Mouse (Mus musculus): Measurements from ENCODE around the gene Gk5.
"Not testable (repeated sequence)": the region's sequence is repeated elsewhere in the genome, so short reads cannot be mapped to it uniquely, and the experiment has no call there.

Gene Gk5

DNA sequence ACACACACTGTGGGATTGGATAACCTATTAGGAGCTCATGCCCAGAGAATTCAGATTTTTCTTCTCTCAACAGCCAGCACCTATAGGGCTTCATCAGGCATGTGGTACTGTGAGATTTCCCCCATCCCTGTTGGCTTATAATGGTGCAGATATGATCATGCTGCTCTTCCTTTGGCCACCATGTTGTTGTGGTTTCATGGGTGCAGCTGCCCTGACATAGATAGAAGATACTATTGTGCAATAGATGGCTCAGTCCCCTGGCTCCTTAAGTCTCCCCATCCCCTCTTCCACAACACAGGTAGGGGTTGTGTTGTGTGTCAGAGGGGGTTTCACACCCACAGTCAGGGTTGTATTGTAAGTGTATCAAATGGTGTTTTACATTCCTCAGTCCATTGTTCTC is 25.7 kb downstream of the Gk5 start:
- DNase-seq (ENCODE audit: low spot score in 2 of 2) = no peak

- no peak for DNase-seq (ENCODE audit: low spot score in 2 of 2)
Observed at GRCm38 (mm10) chr9:96152801-96153200, 33.6 kb downstream of the Gk5 start.

DNA sequence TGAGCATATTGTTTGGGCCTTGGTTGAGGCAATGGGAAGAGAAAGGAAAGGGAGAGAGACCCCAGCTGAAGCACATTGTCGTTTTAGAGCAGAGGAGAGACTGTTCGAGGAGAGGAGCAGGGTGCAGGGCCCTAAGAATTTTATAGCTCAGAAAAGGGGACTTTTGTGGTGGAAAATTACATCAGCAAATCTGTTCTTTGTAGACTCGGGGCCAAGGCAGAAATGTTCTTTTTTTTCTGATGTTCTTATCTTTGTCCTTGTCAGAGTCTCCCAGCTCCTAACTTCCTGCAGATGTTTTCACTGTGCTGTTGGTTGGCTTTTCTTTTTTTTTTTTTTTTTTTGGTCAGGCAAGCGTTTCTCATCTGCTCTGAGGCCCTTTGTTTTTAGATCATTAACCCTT is 39.3 kb downstream of the Gk5 start:
- DNase-seq (ENCODE audit: low spot score in 2 of 2) = no peak

GRCm38 (mm10) chr9:96159047-96159446 is 39.9 kb downstream of the Gk5 start:
- no peak for DNase-seq (ENCODE audit: low spot score in 2 of 2)

DNA sequence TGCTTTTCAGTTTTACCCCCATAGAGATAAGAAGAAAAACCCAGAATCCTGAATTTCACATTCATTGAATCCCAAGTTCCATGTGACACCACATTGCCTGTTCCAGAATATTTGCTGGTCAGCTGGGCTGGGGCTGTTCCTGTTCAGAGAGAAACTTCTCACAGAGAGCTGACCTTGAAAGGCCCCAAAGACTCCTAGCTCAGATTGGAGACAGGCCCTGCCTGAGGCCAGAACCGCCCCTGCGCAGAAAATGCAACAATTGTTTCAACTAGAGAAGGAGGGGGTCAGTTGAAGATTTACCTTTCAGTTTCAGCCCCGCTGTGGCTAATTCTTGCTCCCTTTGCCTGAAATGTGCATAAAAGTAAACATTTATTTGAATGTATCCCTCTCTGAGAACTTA is 41.6 kb downstream of the Gk5 start:
- DNase-seq (ENCODE audit: low spot score in 2 of 2) = no peak

GRCm38 (mm10) chr9:96162421-96162820 is 43.3 kb downstream of the Gk5 start:
- no peak for DNase-seq (ENCODE audit: low spot score in 2 of 2)

- DNase-seq (ENCODE audit: low spot score in 2 of 2) = no peak
Observed at GRCm38 (mm10) chr9:96163443-96163842, 44.3 kb downstream of the Gk5 start.

DNA sequence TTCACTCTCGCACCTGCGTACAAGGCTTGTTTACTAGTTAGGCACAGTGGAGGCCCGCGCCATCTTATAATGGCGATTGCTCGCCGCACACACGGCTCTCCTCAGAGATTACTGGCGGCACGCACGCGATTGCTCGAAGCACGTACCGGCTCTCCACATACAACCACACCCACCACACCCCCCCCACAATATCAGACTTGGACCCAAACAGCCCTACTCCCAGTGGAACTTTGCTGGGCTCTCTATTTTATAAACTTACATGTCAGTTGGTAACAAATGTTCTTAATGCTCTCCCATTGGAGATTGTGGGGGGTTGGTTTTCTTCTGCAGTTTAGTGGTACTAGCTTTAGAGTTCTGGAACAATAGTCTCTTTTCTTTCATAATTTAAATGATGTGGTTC is 44.8 kb downstream of the Gk5 start:
- not testable (repeated sequence) for DNase-seq (ENCODE audit: low spot score in 2 of 2)

DNA sequence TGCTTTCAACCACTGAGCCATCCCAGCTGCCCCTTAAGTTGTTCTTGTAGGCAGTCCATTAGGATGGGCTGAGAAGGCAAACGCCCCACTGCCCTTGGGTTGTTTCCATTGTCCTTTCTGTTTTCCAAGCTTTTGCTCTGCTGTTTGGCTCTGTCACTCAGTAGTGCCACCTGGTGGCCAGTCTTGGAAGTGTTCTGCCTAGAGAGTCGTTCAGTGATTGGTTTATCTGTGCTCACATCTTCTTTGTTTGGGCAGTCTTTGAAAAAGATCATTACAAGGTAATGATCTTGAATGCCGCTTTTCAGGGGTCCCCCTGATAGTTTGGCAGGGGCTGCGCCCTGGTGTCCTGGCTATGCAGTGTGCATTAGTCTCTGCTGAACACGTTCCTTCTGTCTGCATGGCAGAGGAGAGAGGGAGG is 48.0 kb downstream of the Gk5 start:
- peak in 1 of 2 experiments; percentile 32 for DNase-seq (ENCODE audit: low spot score in 2 of 2)

- no peak for DNase-seq (ENCODE audit: low spot score in 2 of 2)
Observed at GRCm38 (mm10) chr9:96170600-96170999, 51.4 kb downstream of the Gk5 start.

- no peak for DNase-seq (ENCODE audit: low spot score in 2 of 2)
Observed at GRCm38 (mm10) chr9:96184909-96185308, 65.7 kb downstream of the Gk5 start.

DNA sequence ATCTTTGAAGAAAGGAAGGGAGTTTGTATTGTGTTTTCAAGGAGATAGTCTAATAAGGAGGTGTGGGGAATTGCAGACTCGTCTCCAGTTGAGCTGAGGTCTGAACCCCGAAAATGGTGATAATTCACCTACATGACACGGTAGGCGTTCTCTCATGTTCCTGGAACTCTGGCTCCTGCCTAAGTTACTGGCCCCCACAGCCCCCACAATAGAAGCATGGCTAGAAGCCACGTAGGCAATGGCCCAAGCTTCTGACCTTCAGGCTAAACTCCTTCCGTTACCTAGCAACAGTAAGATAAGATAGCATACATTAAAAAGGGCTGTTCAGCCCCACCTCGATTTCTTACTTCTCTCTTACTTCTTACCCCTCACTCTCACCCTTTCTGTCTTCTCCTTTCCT is 67.5 kb downstream of the Gk5 start:
- DNase-seq (ENCODE audit: low spot score in 2 of 2) = no peak

DNA sequence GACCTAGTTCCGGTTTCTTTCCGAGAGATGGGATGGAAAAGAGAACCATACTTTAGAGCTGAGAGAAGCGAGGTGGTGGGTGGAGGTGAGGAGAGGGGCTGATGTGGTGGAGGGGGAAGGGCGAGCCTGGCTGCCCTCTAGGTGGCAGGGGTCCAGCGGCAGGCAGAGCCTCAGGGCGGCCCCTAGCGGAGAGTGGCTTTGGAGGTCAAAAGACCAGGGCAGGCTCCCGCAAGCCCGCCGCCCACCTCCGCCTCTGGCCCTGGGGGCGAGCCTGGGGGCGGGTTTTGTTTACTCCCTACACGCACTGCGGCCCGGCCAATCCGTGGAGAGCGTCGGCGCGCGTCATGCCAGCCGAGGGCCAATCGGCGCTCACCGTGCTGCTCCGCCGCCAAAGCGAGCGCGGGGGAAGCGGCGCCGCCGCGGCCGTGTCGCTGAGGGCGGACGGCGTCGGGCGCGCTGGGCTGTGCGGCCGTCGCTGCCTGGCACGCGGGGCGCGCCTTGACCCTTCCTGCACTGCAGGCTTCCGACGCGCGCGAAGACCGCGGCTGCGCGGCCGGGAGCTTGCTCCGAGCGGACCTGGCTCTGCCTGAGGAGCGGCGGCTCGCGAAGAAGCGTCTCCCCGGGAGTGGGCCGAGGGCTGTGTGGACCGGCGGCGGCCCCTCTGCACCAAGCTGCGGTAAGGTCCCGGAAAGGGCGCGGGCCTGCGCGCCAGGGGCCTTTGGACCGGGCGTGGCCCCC is 76.9 kb downstream of the Gk5 start, which contains the start of gene Tfdp2:
Gene Tfdp2 (plus strand): TSS at position 391 of the 738 bp plus-strand sequence.
- DNase-seq (ENCODE audit: low spot score in 2 of 2) = peak; percentile 74 to 80

DNA sequence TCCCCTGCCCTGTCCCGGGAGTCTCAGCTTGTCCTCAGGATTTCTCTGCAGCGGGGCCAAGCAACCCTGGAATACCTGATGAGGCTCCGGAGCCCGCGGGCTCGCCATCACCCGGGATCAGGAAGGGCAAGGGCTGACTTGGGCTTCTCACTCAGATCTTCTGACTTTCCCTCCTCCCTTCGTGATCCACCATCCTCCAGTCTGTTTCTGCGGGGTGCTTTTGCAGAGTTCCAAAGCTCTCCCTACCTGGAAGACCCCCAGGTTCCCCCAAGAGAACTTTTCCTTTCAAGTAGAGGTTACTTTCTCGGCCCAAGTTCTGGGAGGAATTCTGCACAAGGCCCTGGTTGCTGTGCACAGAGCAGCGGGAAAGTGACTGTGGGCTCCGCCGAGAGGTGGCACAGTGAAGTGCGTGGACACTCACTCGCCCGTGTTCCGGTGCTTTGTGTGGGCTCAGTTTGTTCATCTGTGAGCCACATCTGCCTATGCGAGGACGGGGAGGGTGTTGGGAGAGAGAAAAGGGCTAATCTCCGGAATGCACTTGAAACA is 77.5 kb downstream of the Gk5 start:
- DNase-seq (ENCODE audit: low spot score in 2 of 2) = peak; percentile 17 to 39

DNA sequence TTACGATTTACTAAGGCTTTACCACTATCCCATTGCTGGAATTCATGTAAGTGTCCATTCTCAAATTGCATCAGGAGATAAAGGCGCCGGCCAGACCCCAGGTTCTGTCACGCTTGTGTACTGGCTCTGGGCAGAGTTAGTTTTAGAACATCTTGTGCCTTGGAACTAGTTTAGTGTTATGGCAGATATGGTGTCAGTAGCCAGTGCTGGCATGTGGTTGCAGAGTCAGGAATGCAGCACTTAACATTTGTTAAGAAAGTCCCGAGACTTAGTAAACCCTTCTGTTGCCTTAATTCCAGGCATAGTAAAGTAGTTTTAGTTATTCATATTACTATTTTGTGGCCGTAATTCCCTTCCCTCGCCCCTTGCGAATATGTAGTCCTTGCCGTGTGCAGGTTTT is 78.6 kb downstream of the Gk5 start:
- no peak for DNase-seq (ENCODE audit: low spot score in 2 of 2)

GRCm38 (mm10) chr9:96203663-96204062 is 84.5 kb downstream of the Gk5 start:
- no peak for DNase-seq (ENCODE audit: low spot score in 2 of 2)

DNA sequence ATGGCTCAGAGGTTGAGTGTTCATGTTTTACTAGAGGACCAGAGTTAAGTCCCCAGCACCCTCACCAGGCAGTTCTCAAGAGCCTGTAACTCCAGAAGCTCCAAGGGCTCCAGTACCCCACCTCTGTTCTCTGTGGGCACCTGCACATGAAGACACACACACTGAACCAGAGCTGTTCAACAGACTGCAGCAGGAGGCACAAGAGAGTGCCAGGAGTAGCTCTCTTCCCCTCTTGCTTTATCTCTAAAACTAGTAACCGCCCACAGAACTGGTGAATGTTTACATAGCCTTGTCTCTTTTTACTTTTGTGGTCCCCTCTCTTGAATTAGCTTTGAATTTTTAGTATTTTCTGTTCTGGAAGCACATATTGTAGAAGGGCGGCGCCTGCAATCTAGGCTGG is 88.3 kb downstream of the Gk5 start:
- DNase-seq (ENCODE audit: low spot score in 2 of 2) = no peak

DNA sequence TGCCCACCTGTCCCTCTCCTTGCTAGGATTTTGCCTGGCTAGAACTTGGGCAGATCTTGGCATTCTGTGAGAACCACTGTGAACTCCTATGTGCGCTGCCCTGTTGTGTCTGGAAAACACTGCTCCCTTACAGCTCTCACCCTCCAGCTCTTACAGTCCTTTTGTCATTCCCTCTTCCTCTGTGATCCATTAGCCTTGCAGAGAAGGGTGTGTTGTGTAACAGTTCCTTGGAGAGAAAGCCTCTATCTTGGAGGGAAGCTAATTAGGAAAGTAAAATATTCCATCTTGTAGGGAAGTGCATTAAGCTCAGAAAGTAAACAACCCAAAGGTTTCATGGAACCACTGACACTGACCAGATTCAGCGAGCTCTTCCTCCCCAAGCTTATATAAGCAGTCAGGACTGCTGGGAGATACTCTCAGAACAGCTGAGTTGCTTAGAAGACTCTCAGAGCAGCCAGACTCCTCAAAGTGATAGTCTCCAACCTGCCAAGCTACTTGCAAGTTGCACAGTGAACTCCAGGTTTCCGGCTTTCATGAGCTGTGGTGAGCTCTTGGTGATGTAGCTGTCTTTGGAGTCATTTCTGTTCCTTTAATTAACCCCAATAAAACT is 94.0 kb downstream of the Gk5 start:
- DNase-seq (ENCODE audit: low spot score in 2 of 2) = no peak

DNA sequence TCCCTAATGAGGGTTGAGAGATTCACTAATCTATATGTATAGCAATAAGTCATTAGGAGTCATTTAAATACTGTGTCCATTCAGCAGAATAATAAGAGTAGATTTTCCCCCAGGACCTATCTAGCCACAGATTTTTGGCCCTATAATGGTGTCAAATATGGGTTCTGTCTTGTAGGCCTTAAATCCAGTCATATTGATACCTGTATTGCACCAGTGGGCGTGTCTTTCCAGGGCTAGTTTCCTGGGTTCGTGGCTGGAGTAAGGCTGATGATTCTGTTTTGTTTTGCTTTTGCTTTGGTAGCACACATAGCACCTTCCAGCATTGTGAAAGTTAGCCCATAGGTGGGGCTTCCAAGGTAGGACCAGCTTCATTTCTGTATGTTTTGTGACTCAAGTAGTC is 95.0 kb downstream of the Gk5 start:
- no peak for DNase-seq (ENCODE audit: low spot score in 2 of 2)

DNA sequence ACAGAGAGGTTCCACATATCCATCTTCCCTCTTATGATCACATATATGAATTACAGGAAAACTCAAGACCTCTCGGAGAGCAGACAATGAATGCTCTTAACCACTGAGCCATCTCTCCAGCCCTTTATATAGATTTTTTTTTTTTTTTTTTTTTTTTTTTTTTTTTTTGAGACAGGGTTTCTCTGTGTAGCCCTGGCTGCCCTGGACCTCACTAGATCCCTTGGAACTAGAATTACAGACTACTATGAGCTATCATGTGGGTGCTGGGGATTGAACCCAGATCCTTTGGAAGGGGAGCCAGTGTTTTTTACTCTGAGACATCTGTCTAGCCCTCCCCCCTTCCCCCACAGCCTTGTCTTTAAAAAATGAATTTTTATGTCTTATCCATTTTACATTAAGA is 98.1 kb downstream of the Gk5 start:
- DNase-seq (ENCODE audit: low spot score in 2 of 2) = no peak

GRCm38 (mm10) chr9:96217799-96218198 is 98.6 kb downstream of the Gk5 start:
- DNase-seq (ENCODE audit: low spot score in 2 of 2) = no peak

GRCm38 (mm10) chr9:96219114-96219669 is 100.0 kb downstream of the Gk5 start:
- DNase-seq (ENCODE audit: low spot score in 2 of 2) = no peak

DNA sequence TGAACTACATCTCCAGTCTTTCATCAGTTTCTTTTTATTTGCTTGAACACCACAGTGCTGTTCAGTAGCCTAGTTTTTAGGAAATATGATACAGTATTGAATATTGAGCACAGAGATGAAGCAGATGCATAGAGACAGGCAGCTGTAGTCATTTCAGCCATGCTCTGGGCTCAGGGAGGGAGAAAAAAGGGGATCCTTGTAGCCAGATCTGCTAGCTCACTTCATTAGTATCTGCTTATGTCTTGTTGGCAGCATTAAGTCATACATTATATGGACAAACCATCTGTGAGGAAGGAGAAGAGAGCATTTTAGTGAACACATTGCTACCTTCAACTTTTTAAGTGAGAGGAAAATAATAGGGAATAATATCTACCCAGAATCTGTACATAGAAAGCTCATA is 101.3 kb downstream of the Gk5 start:
- DNase-seq (ENCODE audit: low spot score in 2 of 2) = no peak
